Mouse (Mus musculus): ENCODE data around the gene Stn1.

Stn1 gene

DNA sequence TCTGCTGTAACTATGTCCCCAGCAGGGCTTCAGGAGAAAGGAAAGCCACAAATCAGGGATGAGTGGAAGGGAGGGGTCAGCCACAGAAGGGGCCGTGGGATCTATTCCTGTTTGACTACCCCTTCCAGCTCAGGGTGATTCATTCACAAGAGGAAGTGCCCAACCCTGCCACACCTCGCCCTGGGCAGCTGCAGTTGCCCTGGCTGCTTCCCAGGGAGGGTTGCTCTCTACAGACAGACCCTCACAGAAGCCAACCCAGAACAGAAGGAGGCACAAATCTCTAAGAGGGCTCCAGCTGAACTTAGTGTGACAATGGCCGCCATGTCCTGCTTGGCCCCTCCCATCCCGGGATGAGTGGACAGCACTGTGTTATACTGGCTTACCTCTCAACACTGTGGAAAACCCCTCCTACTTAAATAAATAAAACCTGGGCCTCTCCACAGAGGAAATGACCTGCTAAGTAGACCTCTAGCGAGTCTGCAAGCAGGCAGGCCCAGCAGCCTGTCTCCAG, 28.5 kb downstream of the Stn1 start:
- DNase-seq (ENCODE audit: low read depth, low spot score): no peak

DNA sequence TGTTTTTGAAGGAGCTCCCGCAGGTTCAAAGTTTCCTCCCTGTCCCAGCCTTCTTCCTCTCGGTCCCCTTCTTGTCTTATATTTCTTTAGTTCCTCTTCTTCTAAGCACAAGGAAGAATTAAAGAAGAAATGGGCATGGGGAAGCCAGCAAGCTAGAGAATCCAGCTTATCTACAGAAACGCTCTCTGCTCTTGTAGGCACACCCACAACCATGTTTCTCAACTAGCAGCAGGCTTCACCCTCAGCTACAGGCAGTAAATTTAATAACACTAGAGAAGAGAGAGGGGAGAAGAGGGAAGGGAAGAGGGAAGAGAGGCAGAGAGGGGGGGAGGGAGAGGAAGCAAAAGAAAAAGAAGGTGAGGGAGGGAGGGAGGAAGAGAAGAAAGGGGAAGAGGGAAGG, 29.1 kb downstream of the Stn1 start:
- no peak for DNase-seq (ENCODE audit: low read depth, low spot score)

DNA sequence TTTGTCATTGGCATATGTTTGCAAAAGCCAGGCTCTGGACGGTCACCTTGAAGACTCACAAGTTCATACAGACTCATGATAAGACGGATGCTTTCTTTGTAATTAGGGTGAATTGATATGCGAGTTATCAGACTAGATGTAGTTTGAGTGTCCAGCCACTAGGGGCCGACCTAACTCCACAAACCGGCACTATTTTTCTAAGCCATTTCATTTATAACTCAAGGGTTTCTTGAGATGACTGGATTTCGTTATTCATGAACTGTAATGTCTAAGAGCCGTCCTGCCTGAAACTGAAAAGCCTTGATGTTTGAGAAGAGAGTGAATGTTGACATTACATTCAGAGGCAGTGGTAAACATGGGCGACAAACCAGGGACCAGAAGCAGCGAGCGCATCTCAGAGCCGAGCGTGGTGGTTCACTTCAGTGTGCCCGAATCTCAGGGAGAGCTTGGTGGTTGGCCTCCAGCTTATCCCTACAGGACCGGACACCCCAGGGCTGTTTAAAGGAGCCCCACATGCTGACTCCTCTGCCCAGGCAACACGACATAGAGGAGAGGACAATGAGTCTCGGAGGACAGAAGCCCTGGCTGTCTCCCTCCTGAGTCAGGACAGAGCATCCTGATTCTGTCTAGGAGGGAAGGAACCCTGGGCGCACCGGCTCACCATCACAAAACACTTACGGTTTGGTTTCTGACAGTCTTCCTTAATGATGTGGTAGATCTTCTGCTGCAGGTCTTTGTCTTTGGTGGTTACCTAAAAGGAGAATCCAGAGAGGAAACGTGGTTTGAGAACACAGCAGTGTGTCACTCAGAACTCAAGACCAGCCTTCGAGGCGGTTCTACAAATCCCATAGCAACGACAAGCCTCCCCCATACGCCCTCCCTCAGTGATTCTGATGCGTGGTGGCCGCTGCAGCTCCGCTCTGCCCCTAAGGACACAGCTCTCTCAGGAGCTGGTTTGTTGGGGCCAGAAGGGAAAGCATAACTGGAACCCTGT, 29.9 kb downstream of the Stn1 start:
- peak; percentile 42 for DNase-seq (ENCODE audit: low read depth, low spot score)

DNA sequence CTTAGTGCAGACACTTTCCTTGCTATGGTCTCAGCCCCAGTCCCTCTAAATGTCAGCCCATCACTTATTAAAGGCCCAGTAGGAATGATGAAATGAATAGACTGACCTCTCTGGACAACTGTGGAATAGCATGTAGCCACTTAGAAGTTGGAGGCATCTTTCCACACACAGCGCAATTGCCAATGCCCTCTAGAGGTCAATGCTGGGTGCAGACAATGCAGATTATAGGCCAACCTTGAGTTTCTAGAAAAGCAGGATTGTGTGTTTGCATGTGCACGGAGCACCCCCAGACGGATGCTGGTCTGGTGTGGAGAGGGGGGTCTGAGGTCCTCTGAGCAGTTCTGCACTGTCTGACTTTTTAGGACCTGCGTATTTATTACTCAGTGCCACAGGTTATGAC, 33.7 kb downstream of the Stn1 start:
- no peak for DNase-seq (ENCODE audit: low read depth, low spot score)

DNA sequence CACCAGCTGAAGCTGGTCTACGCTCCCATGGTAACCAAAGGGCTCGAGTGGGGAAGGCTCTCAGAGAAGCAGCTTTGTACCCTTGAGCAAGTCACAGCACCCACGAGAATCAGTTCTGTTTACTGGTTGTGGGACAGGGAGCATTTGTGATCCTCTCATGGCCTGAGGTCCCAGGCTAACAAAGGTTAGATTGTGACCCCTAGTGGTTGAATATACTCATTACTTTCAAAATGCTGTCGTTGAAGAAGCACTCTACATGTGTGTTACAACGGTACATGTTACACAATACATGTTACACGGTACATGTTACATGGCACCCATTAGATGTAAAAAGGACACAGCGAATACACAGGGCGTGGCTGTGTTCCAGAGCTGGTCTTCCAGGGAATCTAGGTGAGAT, 34.7 kb downstream of the Stn1 start:
- no peak for DNase-seq (ENCODE audit: low read depth, low spot score)

DNA sequence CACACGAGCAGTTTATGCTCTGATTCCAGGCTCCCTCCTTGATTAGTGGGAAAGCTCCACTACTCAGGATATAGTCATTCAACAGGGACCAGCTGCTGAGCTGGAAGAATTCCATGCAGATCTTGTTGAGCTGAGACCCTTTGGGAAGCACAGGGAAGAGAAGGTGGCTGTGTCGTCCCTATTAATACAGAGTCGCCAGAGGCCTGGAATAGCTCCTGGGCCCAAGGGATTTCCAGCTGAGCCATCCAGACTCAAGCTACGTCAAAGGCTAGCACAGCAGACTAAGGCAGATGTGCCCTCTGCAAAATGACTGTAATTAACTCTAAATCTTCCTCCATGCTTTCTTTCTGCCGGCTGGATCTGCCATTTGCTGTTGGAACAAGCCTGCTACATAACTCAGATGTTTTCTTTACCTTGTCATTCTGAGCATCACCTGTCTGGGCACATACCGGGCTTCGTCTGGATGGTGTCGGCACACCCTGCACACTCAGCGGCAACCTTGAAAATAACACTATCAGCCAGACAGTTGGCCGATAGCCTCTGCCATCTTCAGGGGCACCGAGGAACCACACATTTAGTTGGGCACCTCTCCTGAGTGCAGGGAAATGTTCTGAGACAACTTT, 36.8 kb downstream of the Stn1 start:
- DNase-seq (ENCODE audit: low read depth, low spot score): no peak

DNA sequence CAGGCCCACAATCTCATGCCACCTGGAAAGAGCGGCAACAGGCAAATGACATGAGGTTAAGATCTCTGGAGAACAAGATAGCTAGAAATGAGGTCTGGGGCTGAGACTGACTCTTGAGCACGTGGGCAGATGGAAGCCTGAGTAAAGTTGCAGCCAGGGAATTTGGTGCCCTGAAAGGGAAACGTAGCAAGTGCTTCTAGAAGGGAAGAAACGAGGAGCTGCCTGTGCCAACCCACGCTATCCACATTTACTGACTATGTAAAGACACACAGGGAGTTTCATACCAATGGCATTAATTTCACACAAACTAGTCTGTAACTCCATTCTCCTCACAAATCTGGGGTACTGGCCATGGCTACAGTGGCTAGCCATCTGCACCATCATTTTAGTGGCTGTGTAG, 37.5 kb downstream of the Stn1 start:
- DNase-seq (ENCODE audit: low read depth, low spot score): no peak

DNA sequence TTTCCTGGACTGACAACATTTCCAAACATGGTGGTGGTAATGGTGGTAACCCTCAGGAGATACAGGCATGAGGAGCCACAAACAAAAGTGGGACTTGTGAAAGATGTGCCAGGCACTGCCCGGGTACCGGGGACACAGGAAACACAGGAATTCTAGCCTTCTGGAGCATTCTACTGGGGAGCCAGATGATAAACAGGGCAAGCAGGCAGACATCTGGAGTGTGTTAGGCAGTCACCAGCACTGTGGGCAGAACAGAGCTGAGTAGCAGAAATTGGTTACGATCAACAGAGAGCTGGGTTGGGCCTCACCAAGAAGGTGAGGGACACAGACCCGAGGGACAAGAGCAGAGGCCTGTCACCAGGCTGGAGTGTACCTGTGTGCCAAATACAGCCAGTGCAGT, 38.4 kb downstream of the Stn1 start:
- no peak for DNase-seq (ENCODE audit: low read depth, low spot score)

DNA sequence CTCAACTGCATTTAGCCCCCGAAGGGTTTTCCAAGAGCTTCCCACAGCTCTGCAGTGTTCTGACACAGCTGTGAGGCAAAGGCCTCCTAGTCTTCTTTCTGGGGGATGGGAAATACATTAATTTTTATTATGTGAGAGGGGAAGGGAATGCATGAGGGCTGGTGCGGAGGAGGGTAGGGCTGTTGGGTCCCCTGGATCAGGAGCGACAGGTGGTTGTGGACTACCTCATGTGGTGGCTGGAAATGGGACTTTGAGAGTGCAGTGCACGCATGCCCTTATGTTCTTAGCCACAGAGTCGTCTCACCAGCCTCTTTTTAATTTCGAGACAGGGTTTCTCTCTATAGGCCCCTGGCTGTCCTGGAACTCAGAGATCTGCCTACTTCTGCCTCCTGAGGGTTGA, 39.6 kb downstream of the Stn1 start:
- DNase-seq (ENCODE audit: low read depth, low spot score): no peak

DNA sequence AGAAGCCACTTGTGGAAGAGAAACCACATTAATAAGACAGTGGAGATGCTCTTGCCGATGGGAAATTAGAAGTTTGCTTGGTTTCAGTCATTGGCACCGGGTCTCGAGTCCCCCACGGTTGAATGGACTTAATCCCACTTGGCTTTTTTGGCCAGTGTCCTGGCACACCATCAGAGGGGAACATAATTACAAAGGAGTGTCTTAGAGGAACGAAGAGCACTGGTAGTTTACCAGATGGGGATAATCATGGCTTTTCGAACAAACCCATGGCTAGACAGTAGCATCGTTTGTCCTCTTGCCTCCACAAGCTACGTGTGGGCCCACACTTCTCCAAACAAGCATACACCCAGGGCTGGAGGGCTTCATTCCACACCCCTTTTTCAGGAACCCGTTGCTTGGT, 40.0 kb downstream of the Stn1 start:
- DNase-seq (ENCODE audit: low read depth, low spot score): no peak

DNA sequence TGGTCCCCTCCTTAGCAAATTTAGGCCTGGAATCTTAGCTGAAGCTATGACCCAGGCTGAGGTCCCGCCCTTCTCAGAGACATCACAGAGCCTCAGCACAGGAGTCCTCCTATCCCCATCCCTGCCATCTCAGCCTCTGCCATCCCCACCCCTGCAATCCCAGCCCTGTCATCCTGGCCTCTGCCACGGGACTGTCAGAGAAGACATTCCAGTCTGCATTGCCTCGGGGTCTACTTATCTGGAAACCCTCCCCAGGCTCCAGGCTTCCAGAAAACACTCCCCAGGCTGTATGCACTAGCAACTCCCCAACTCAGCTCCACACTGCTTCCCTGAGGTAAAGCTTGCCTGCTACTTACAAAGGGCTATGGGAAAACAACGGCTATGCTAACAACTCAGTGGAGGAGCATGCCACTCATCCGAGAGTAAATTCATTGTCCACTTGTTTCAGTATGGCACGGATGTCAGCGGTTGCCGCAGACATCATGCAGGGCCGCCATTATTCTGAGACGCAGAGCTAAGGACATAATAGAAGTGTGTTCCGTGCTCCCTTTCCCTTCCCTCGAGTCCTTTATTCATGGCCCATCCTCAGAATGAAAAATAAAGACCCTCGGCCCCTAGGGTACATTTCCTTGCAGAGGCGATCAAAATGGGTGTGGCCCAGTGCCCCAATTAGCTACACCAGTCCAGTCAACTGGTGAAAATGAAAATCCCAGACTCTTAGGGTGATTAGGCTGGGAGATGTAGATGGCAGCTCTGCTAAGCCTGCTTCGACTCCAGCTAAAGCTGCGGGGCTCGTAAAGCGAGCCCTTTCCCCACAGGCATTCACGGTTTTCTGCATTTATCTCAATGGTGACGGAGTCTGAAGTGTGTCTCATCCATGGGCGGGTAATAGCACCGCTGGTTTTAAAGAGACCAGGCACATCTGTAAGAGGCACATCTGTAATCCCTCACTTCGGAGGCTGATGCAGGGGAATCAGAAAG, 44.0 kb downstream of the Stn1 start:
- no peak for DNase-seq (ENCODE audit: low read depth, low spot score)

DNA sequence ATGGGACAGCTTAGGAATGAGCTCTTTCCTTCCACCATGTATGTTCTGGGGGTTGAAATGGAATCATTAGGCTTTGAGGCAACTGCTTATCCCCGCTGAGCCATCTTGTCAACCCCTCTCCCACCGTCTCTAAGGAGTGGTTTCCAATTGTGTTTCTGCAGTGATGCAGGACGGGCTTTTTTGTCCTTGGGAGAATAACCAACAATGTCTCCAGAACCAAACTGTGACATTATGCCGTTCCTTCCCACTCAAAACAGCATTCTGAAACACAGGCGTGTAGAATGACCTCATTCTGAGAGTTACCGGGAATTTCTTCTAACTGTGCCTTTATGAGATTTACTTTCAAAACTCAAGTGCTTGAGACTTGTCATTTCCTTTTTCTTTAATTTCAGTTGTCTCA, 44.9 kb downstream of the Stn1 start:
- no peak for DNase-seq (ENCODE audit: low read depth, low spot score)

DNA sequence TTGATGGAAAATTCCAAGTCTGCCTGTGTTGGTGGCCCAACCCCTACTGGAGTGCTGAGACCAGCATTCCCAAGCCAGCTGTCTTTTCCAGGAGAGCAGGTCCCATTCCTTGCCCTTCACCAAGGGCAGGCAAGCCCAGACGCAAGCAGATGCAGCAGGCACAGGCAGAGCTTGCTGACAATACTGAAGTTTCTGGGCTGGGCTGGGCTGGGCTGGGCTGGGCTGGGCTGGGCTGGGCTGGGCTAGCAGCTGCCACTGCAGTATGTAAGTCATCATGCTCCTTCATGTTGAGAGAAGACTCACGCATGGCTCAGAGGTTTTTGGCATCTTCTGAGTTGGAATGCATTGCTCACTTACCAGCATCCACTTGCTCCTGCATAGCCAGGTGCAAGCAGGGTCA, 45.5 kb downstream of the Stn1 start:
- DNase-seq (ENCODE audit: low read depth, low spot score): no peak

DNA sequence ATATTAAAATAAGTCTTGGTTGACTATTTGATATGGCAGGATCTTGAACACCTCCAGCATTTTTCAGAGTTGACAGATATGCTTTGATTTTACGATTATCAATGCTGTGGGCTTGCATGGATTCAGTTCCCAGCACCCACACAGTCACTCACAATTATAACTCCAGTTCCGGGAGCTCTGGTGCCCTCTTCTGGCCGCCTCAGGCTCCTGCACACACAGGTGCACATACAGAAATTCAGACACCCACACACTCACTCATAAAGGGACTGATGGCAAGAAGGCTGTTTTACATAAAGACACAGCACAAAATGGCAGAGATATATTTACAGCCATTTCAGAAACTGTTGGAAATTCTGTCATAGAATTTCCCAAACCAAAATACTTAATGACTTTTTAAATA, 48.1 kb downstream of the Stn1 start:
- no peak for DNase-seq (ENCODE audit: low read depth, low spot score)

DNA sequence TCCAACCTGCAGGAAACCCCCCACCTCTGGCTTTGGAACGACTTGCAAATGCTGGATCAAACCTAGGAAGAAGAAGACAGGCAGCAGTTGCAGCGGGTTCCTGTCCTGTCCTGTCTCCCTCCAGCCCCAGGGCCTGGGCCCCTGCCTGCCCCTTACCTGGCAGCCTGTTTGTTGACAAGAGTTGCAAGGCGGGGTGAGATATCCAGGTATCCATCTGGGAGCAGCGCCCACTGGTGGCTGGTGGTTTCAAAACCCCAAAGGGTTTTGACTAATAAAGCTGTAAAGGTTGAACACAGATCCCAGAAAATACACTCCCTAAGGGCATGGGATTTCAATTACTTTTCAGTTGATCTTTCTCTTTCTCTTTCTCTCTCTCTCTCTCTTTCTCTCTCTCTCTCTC, 49.1 kb downstream of the Stn1 start:
- no peak for DNase-seq (ENCODE audit: low read depth, low spot score)

DNA sequence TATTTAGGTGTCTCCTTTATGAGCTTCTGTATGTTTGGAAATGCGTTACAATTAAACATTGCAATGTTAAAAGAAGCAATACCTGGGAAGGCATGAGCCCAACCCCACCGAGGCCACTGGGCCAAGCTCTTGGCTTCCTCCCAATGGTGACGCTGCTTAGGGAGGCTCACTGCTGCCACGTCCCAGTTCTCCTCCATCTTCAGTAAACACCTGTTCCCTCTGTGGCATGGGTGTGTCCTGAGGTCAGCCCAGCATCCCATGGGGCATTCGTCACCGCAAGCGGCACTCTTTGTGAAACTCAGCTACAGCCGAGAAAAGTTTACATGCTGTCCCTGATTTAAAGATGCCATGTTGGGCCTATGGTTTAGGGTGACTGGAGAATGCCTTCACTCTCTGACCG, 49.7 kb downstream of the Stn1 start:
- no peak for DNase-seq (ENCODE audit: low read depth, low spot score)

DNA sequence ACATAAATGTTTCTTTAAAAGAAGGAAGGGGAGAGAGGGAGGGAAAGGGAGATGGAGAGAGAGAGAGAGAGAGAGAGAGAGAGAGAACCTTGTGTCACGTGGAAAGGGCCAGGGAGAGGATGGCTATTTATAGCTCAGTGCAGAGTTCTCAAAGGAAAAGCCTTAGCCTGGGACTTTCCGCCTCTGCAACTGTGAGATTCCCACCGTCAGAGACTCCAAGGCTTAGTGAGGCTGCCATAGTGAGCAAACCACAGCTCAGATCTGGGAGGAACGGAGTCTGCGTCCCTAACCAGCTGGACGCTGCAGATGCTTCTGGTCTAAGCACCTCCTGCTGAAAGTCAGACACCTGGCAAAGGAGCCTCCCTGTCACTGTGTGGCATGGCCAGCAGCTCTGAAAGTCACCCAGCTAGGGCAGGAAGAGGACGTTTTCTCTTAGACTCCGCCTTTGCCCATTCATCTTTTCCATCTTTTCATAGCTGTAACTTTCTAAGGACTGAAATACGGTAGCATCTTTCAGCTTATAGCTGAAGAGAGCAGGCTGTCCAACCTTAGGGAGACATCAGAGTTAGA, 51.2 kb downstream of the Stn1 start:
- peak; percentile 62 for DNase-seq (ENCODE audit: low read depth, low spot score)

DNA sequence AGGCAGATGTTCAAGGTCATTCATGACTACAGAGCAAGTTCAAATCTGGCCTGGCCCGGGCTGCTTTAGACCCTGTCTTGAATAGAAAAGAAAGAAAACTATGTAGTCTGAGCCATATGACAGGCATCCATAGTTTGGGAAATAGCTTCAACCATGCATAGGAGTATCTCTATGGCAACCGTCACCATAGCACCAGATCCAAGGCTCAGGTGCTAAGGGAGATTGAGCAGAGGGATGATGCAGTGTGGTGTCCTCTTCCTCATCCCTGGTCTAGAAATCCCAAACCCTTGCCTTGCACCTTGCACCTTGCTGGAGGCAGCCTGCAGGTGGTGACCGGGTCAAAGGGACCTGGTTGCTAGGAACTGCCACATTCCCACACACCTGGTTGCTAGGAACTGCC, 53.2 kb downstream of the Stn1 start:
- DNase-seq (ENCODE audit: low read depth, low spot score): no peak

DNA sequence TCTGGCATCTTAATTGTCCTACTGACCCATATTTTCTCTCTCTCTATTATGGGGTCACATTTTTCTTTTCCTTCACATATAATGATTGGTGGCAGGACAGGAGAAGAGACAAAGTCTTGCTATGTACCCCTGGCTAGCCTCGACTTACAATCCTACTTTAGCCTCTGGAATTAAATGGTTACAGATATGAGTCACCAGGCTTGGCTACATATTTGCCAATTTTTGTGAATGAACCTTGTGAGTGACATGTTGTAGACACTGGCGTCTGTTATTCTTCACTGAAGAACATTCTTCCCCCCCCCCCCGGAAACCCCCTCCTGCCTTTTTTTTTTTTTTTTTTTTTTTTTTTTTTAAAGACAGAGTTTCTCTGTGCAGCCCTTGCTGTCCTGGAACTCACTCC, 54.0 kb downstream of the Stn1 start:
- DNase-seq (ENCODE audit: low read depth, low spot score): no peak

DNA sequence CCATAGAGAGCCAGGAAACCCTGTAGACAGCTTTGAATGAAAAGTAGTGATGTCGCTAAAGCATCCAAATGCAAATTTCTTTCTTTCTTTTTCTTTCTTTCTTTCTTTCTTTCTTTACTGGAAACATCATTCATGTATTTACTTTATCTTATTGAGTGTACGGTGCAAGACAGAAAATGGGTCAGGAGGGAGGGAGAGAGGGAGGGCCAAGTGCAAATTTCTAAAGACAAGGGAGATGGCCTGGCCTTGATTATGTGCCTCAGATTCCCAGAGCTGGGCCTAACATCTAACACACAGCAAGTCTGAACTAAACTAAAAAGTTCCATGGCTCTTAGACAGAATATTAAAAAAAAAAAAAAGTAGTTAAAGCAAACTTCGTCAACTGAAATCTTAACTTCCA, 63.9 kb downstream of the Stn1 start:
- DNase-seq (ENCODE audit: low read depth, low spot score): no peak

DNA sequence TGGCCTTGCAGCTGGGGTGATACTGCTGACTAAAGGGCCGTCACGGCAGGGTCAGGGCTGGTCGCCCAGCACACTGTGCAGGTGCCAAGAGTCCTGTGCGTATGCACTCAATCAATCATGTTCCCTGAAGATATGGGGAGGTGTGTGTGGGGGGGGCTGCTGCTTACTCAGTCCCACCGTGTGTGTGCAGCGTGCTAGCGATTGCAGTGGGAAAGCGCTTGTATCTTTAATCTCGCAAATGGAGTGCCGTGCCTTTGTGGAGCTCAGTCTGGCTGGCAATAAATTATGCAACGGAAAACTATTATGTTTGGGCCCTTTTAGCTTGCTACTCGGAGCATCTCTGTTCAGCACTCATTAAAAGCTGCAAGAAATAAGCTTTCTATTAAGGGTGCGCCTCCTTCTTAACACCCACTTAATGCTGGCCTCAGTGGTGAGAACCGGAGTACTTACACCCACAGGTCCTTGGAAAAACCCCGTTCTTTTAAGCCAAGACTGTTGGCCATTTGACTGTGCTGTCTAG, 64.4 kb downstream of the Stn1 start:
- peak; percentile 72 for DNase-seq (ENCODE audit: low read depth, low spot score)
